Mouse (Mus musculus) cerebellum, adult 2 months (tissue): Measurements from ENCODE around the gene Kif16b. TPM values are rescaled to one million over a fixed set of nuclear protein-coding genes. Genes with fewer than 3 reads are reported as not detected.

Experiments
- DNase-seq, 2 experiments: peaks; one replicate each; pipeline ENCODE4 v3.0.0; 2021
- H3K27ac ChIP-seq: fragments of 200-500 bp; 2 replicates; pipeline ENCODE4 v1.5.1; 2012; ENCODE audit warnings: low read length, control low read depth, inconsistent platforms; ENCODE audit not compliant: insufficient read depth
- H3K27me3 ChIP-seq: fragments of 200-500 bp; 2 replicates; pipeline ENCODE4 v1.6.1; 2012; ENCODE audit warnings: inconsistent platforms, mild to moderate bottlenecking, low read length, moderate library complexity; ENCODE audit not compliant: control insufficient read depth, insufficient read depth
- H3K4me1 ChIP-seq: fragments of 200-500 bp; 2 replicates; pipeline ENCODE4 v1.6.1; 2011; ENCODE audit warnings: low read length; ENCODE audit not compliant: control insufficient read depth, insufficient read depth
- H3K4me3 ChIP-seq: fragments of 200-500 bp; replicated peaks from 2 replicates; pipeline ENCODE3; 2011; ENCODE audit warnings: mild to moderate bottlenecking, low read depth, low read length, control low read depth; ENCODE audit not compliant: insufficient read depth
- CTCF ChIP-seq: fragments of 200-500 bp; IDR thresholded peaks from 2 replicates; pipeline ENCODE4 v1.5.1; 2011; ENCODE audit warnings: low read depth, mild to moderate bottlenecking, control low read depth, low read length, moderate library complexity, borderline replicate concordance; ENCODE audit not compliant: insufficient read depth
- POLR2A ChIP-seq: fragments of 200-500 bp; IDR thresholded peaks from 2 replicates; pipeline ENCODE4 v1.6.1; 2011; ENCODE audit warnings: low read length, control low read depth, borderline replicate concordance; ENCODE audit not compliant: insufficient read depth
- WGBS: fragments of 180-500 bp; shearing (Covaris S2); methylation state at CpG from one replicate; pipeline ENCODE4 v1.1.7; 2018; 5-methylcytosine and 5-hydroxymethylcytosine counted together
- polyA plus RNA-seq: library from polyadenylated mRNA; depleted of rRNA; stranded (reverse); fragments of >200 nt; gene quantifications from 2 replicates; pipeline ENCODE4 v1.2.3, GENCODE M21; 2012

Gene Kif16b
- polyA plus RNA-seq, 1 experiment = 7.5 TPM

- Histone ChIP-seq H3K27me3 (no peaks in the 10 kb centered on the region), H3K27ac (no peak overlapping the region), H3K4me1 (peaks cover 12% of the 10 kb centered on the region), H3K4me3 (no peak overlapping the region)
- WGBS = 34% methylated on average over 7 of the region's 7 CpGs
- TF ChIP-seq CTCF = no peak
- no peak for TF ChIP-seq POLR2A
- DNase-seq = peak in 1 of 2 experiments; percentile 8
These were observed 18.3 kb downstream of the Kif16b start for GRCm38 (mm10) chr2:142882871-142883624.

- Histone ChIP-seq H3K4me3 (no peak overlapping the region), H3K27me3 (no peaks in the 10 kb centered on the region), H3K27ac (no peak overlapping the region), H3K4me1 (peaks cover 12% of the 10 kb centered on the region)
- DNase-seq = no peak
- TF ChIP-seq POLR2A (no peak), CTCF (no peak)
- WGBS = 56% methylated on average over 2 of the region's 2 CpGs
These were observed 18.9 kb downstream of the Kif16b start for GRCm38 (mm10) chr2:142882466-142882865.

- H3K27me3 ChIP-seq = no peaks in the 10 kb centered on the region
- no peak overlapping the region for H3K27ac ChIP-seq
- no peak for TF ChIP-seq POLR2A
- TF ChIP-seq CTCF = no peak
- no peak overlapping the region for H3K4me3 ChIP-seq
- no peak for DNase-seq
- WGBS = 73% methylated on average over 4 of the region's 4 CpGs
- peaks cover 12% of the 10 kb centered on the region for H3K4me1 ChIP-seq
These were observed 20.2 kb downstream of the Kif16b start for GRCm38 (mm10) chr2:142881177-142881576.

GRCm38 (mm10) chr2:142879257-142879818 is 22.0 kb downstream of the Kif16b start:
- H3K27me3 ChIP-seq = no peaks in the 10 kb centered on the region
- H3K4me3 ChIP-seq = no peak overlapping the region
- H3K4me1 ChIP-seq = peaks cover 9% of the 10 kb centered on the region
- no peak overlapping the region for H3K27ac ChIP-seq
- no peak for TF ChIP-seq POLR2A
- no peak for TF ChIP-seq CTCF
- 83% methylated on average over 8 of the region's 8 CpGs for WGBS
- no peak for DNase-seq

- Histone ChIP-seq H3K27ac (no peak overlapping the region), H3K4me3 (no peak overlapping the region), H3K27me3 (no peaks in the 10 kb centered on the region), H3K4me1 (no peaks in the 10 kb centered on the region)
- WGBS = 82% methylated on average over 2 of the region's 2 CpGs
- TF ChIP-seq CTCF (no peak), POLR2A (no peak)
- DNase-seq = no peak
These were observed 24.7 kb downstream of the Kif16b start for GRCm38 (mm10) chr2:142876636-142877035.

- WGBS = 52% methylated on average over 4 of the region's 4 CpGs
These were observed 25.4 kb downstream of the Kif16b start for GRCm38 (mm10) chr2:142875936-142876335.

GRCm38 (mm10) chr2:142874562-142874961 is 26.8 kb downstream of the Kif16b start:
- H3K27me3 ChIP-seq = no peaks in the 10 kb centered on the region
- 67% methylated on average over 2 of the region's 2 CpGs for WGBS
- no peak overlapping the region for H3K27ac ChIP-seq
- no peak overlapping the region for H3K4me3 ChIP-seq
- no peaks in the 10 kb centered on the region for H3K4me1 ChIP-seq
- peak in 1 of 2 experiments; percentile 13 for DNase-seq
- TF ChIP-seq CTCF (no peak), POLR2A (no peak)

More at GRCm38 (mm10) chr2:142875936-142876335, 25.4 kb downstream of the Kif16b start:
- H3K4me1 ChIP-seq = no peaks in the 10 kb centered on the region
- no peak for TF ChIP-seq POLR2A
- no peaks in the 10 kb centered on the region for H3K27me3 ChIP-seq
- no peak for DNase-seq
- no peak overlapping the region for H3K4me3 ChIP-seq
- H3K27ac ChIP-seq = no peak overlapping the region

- Histone ChIP-seq H3K4me1 (no peaks in the 10 kb centered on the region), H3K27ac (no peak overlapping the region), H3K4me3 (no peak overlapping the region), H3K27me3 (no peaks in the 10 kb centered on the region)
- DNase-seq = no peak
- TF ChIP-seq CTCF (no peak), POLR2A (no peak)
- WGBS = 94% methylated on average over 8 of the region's 8 CpGs
These were observed 31.3 kb downstream of the Kif16b start for GRCm38 (mm10) chr2:142870055-142870454.
